ENCODE assay signal across 19 mouse cellular contexts in genomic region chr16:76540328-76540923, GRCm38 (mm10).
A peak's percentile ranks its signal among the peaks of the same experiment; 100 is the strongest.
DNase-seq lines count a peak whose midpoint lies in the region; ATAC-seq and TF ChIP-seq lines count a peak whose summit lies in the region.
"Had no signal": no experiment of that assay in that cellular context is flagged by ENCODE, and none has a peak within 500 bp of the region (broad histone marks: within the 10 kb centered on the region; RNA-seq: fewer than 3 reads in every experiment).

No protein-coding gene starts in this region.

- peaks cover 16% of the 10 kb centered on the region for H3K4me1 ChIP-seq in forebrain, embryonic 13.5 days
- no peaks in the 10 kb centered on the region; the same call in 1 of the 2 replicates for H3K4me1 ChIP-seq in forebrain, embryonic 16.5 days (replicated peaks; ENCODE audit: control insufficient read depth, insufficient read depth, low read length)
- H3K4me1 ChIP-seq in midbrain, embryonic 10.5 days = peaks cover 36% of the 10 kb centered on the region
- no peaks in the 10 kb centered on the region for H3K4me1 ChIP-seq in midbrain, postnatal 0 days (ENCODE audit: insufficient read depth, low read length)
- H3K4me1 ChIP-seq in embryonic facial prominence, embryonic 14.5 days (ENCODE audit: control insufficient read depth, insufficient read depth, low read length) = peaks cover 8% of the 10 kb centered on the region; the same call in 1 of the 2 replicates
- peaks cover 7% of the 10 kb centered on the region for H3K4me1 ChIP-seq in stomach, embryonic 16.5 days (ENCODE audit: control insufficient read depth, insufficient read depth, low read length)
- H3K4me1 ChIP-seq: megakaryocyte, embryonic 14.5 days had no signal

- DNase-seq in midbrain, embryonic 10.5 days (ENCODE audit: low spot score) = peak; percentile 12
- DNase-seq in midbrain, postnatal 0 days (ENCODE audit: low spot score) = no peak
- peak; percentile 17 for DNase-seq in embryonic facial prominence, embryonic 14.5 days (ENCODE audit: low spot score)
- DNase-seq in left cerebral cortex, adult 11 months (ENCODE audit: low spot score) = no peak
- DNase-seq in thymus, postnatal 14 days = no peak
- DNase-seq: cerebellum, adult 18-20 months; spleen, adult 18-20 months; thymus, postnatal 4 days had no signal

- no peak overlapping the region for H3K27ac ChIP-seq in forebrain, embryonic 13.5 days
- no peak overlapping the region for H3K27ac ChIP-seq in forebrain, embryonic 16.5 days (ENCODE audit: low read length)
- 0 out of 2 replicates have a peak overlapping the region, but pooled peaks have one; percentile 19 for H3K27ac ChIP-seq in midbrain, embryonic 10.5 days (replicated peaks)
- no peak overlapping the region for H3K27ac ChIP-seq in midbrain, postnatal 0 days (ENCODE audit: low read depth, low read length)
- no peak overlapping the region for H3K27ac ChIP-seq in embryonic facial prominence, embryonic 14.5 days (replicated peaks; ENCODE audit: low read depth, low read length)
- H3K27ac ChIP-seq in stomach, embryonic 16.5 days (ENCODE audit: low read length) = no peak overlapping the region
- H3K27ac ChIP-seq: hindbrain, postnatal 0 days; kidney, embryonic 15.5 days; limb, embryonic 12.5 days; liver, embryonic 14.5 days had no signal

- no peaks in the 10 kb centered on the region for H3K27me3 ChIP-seq in forebrain, embryonic 13.5 days
- H3K27me3 ChIP-seq in forebrain, embryonic 16.5 days (replicated peaks; ENCODE audit: control insufficient read depth, insufficient read depth, low read length) = no peaks in the 10 kb centered on the region
- H3K27me3 ChIP-seq in midbrain, embryonic 10.5 days (ENCODE audit: low read depth, poor library complexity, severe bottlenecking) = peaks cover 11% of the 10 kb centered on the region
- H3K27me3 ChIP-seq in midbrain, postnatal 0 days (ENCODE audit: insufficient read depth, low read length) = no peaks in the 10 kb centered on the region
- H3K27me3 ChIP-seq in embryonic facial prominence, embryonic 14.5 days (replicated peaks; ENCODE audit: control insufficient read depth, insufficient read depth, low read length) = no peaks in the 10 kb centered on the region
- no peaks in the 10 kb centered on the region for H3K27me3 ChIP-seq in stomach, embryonic 16.5 days (ENCODE audit: control insufficient read depth, insufficient read depth, low read length)
- H3K27me3 ChIP-seq: kidney, embryonic 15.5 days; limb, embryonic 12.5 days; megakaryocyte, embryonic 14.5 days had no signal

- no peak overlapping the region for H3K4me3 ChIP-seq in forebrain, embryonic 13.5 days
- H3K4me3 ChIP-seq in forebrain, embryonic 16.5 days (replicated peaks; ENCODE audit: low read length) = no peak overlapping the region
- H3K4me3 ChIP-seq in midbrain, embryonic 10.5 days = no peak overlapping the region
- no peak overlapping the region for H3K4me3 ChIP-seq in midbrain, postnatal 0 days (ENCODE audit: low read depth, low read length)
- H3K4me3 ChIP-seq in embryonic facial prominence, embryonic 14.5 days (ENCODE audit: low read depth, low read length) = no peak overlapping the region
- no peak overlapping the region for H3K4me3 ChIP-seq in stomach, embryonic 16.5 days (replicated peaks; ENCODE audit: low read length)
- H3K4me3 ChIP-seq: erythroblast, embryonic 14.5 days; kidney, embryonic 15.5 days; limb, embryonic 12.5 days; megakaryocyte, embryonic 14.5 days; myocyte had no signal

- no peaks in the 10 kb centered on the region for H3K9me3 ChIP-seq in forebrain, embryonic 13.5 days (replicated peaks)
- H3K9me3 ChIP-seq in forebrain, embryonic 16.5 days (ENCODE audit: control insufficient read depth, low read length) = no peaks in the 10 kb centered on the region
- no peaks in the 10 kb centered on the region for H3K9me3 ChIP-seq in midbrain, embryonic 10.5 days (replicated peaks)
- no peaks in the 10 kb centered on the region for H3K9me3 ChIP-seq in midbrain, postnatal 0 days (ENCODE audit: low read length)
- H3K9me3 ChIP-seq in embryonic facial prominence, embryonic 14.5 days (ENCODE audit: control insufficient read depth, low read length) = no peaks in the 10 kb centered on the region
- no peaks in the 10 kb centered on the region for H3K9me3 ChIP-seq in stomach, embryonic 16.5 days (replicated peaks; ENCODE audit: control insufficient read depth, low read length)
- H3K9me3 ChIP-seq: G1E; kidney, embryonic 15.5 days; limb, embryonic 12.5 days; megakaryocyte, embryonic 14.5 days had no signal

- H3K36me3 ChIP-seq in forebrain, embryonic 13.5 days (ENCODE audit: poor library complexity, severe bottlenecking) = no peaks in the 10 kb centered on the region
- no peaks in the 10 kb centered on the region for H3K36me3 ChIP-seq in forebrain, embryonic 16.5 days (ENCODE audit: control insufficient read depth, insufficient read depth)
- no peaks in the 10 kb centered on the region for H3K36me3 ChIP-seq in midbrain, embryonic 10.5 days
- H3K36me3 ChIP-seq in midbrain, postnatal 0 days (ENCODE audit: insufficient read depth, low read length) = no peaks in the 10 kb centered on the region
- no peaks in the 10 kb centered on the region for H3K36me3 ChIP-seq in embryonic facial prominence, embryonic 14.5 days (ENCODE audit: control insufficient read depth, insufficient read depth, low read length)
- H3K36me3 ChIP-seq in stomach, embryonic 16.5 days (ENCODE audit: control insufficient read depth, insufficient read depth, low read length) = no peaks in the 10 kb centered on the region
- H3K36me3 ChIP-seq: G1E; kidney, embryonic 15.5 days; limb, embryonic 12.5 days had no signal

- 20% methylated on average over 8 of the region's 8 CpGs for WGBS in forebrain, embryonic 13.5 days
- 16% methylated on average over 8 of the region's 8 CpGs for WGBS in forebrain, embryonic 16.5 days
- WGBS in midbrain, embryonic 10.5 days = 59% methylated on average over 8 of the region's 8 CpGs
- WGBS in midbrain, postnatal 0 days = 59% methylated on average over 8 of the region's 8 CpGs
- 47% methylated on average over 8 of the region's 8 CpGs for WGBS in embryonic facial prominence, embryonic 14.5 days
- WGBS in stomach, embryonic 16.5 days = 58% methylated on average over 8 of the region's 8 CpGs

- TF ChIP-seq CTCF in midbrain, postnatal 0 days (IDR thresholded peaks at IDR 0.05) = no peak

- ATAC-seq in forebrain, embryonic 13.5 days = 0 out of 2 replicates have a peak, but pooled peaks have one; percentile 48
- no peak for ATAC-seq in forebrain, embryonic 16.5 days
- no peak for ATAC-seq in midbrain, postnatal 0 days (ENCODE audit: low FRiP score)
- peak; percentile 68; the same call in 1 of the 2 replicates for ATAC-seq in embryonic facial prominence, embryonic 14.5 days (ENCODE audit: low read depth)
- ATAC-seq in stomach, embryonic 16.5 days (ENCODE audit: insufficient read depth, low FRiP score) = 0 out of 2 replicates have a peak, but pooled peaks have one; percentile 47

- H3K9ac ChIP-seq in forebrain, embryonic 13.5 days = no peak overlapping the region
- no peak overlapping the region for H3K9ac ChIP-seq in forebrain, embryonic 16.5 days (replicated peaks; ENCODE audit: low read depth, low read length)
- H3K9ac ChIP-seq in midbrain, postnatal 0 days (replicated peaks; ENCODE audit: low read length, poor library complexity, severe bottlenecking) = no peak overlapping the region
- H3K9ac ChIP-seq in embryonic facial prominence, embryonic 14.5 days (ENCODE audit: low read depth, low read length) = no peak overlapping the region
- no peak overlapping the region for H3K9ac ChIP-seq in stomach, embryonic 16.5 days (ENCODE audit: low read length)
- H3K9ac ChIP-seq: kidney, embryonic 15.5 days; limb, embryonic 12.5 days; liver, embryonic 14.5 days had no signal

- H3K4me2 ChIP-seq in forebrain, embryonic 13.5 days = no peak overlapping the region
- H3K4me2 ChIP-seq in forebrain, embryonic 16.5 days (ENCODE audit: low read length) = no peak overlapping the region
- H3K4me2 ChIP-seq in midbrain, postnatal 0 days (ENCODE audit: low read depth, low read length, poor library complexity, severe bottlenecking) = no peak overlapping the region
- H3K4me2 ChIP-seq in embryonic facial prominence, embryonic 14.5 days (ENCODE audit: low read depth, low read length) = no peak overlapping the region
- H3K4me2 ChIP-seq in stomach, embryonic 16.5 days (ENCODE audit: low read depth, low read length) = no peak overlapping the region
- H3K4me2 ChIP-seq: kidney, embryonic 15.5 days; limb, embryonic 12.5 days had no signal

Comparison
In these comparisons a context has a peak if more than half of its experiments do, and no peak if none do; other contexts are left out.
1. ATAC-seq: peak in forebrain, embryonic 13.5 days (single experiment), embryonic facial prominence, embryonic 14.5 days (single experiment) and stomach, embryonic 16.5 days (single experiment); none in forebrain, embryonic 16.5 days (single experiment) and midbrain, postnatal 0 days (single experiment).
2. DNase-seq: peak in midbrain, embryonic 10.5 days (single experiment) and embryonic facial prominence, embryonic 14.5 days (single experiment); none in midbrain, postnatal 0 days (single experiment), left cerebral cortex, adult 11 months (single experiment) and thymus, postnatal 14 days (single experiment).